Mouse (Mus musculus) neural tube, postnatal 0 days (tissue): ENCODE results near the gene B830017H08Rik. TPM values are rescaled to one million over a fixed set of nuclear protein-coding genes. Genes with fewer than 3 reads are reported as not detected.

Experiments
- polyA plus RNA-seq: library from polyadenylated mRNA; unstranded; fragments of >200 nt; fragmentation: Nextera tagmentation; extraction: Ambion mirVana; gene quantifications from 2 replicates; pipeline ENCODE4 v1.2.1, GENCODE M21; 2015

B830017H08Rik gene
- polyA plus RNA-seq = 11.1 and 13.0 TPM in 2 replicates

DNA sequence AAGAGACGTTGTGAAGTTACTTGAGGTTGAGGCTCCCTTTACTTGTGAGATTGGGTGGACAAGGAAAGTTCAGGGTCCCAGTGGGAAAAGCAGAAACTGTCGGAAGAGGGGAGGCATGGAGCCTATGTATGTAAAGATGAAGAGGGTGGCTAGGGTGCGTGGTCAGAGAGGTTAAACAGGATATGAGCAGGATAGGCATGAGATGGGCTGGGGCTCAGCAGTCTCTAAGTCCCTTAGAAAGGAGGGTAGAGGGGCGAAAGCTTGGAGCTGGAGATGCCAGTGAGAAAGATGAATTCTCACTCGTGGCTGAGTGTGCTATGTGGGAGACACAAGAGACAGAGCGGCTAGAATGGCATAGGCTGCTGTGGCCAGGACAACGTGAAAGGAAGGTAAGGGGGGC lies at the start of gene B830017H08Rik:
Gene B830017H08Rik (plus strand): TSS at position 301 of the 400 bp plus-strand sequence.

DNA sequence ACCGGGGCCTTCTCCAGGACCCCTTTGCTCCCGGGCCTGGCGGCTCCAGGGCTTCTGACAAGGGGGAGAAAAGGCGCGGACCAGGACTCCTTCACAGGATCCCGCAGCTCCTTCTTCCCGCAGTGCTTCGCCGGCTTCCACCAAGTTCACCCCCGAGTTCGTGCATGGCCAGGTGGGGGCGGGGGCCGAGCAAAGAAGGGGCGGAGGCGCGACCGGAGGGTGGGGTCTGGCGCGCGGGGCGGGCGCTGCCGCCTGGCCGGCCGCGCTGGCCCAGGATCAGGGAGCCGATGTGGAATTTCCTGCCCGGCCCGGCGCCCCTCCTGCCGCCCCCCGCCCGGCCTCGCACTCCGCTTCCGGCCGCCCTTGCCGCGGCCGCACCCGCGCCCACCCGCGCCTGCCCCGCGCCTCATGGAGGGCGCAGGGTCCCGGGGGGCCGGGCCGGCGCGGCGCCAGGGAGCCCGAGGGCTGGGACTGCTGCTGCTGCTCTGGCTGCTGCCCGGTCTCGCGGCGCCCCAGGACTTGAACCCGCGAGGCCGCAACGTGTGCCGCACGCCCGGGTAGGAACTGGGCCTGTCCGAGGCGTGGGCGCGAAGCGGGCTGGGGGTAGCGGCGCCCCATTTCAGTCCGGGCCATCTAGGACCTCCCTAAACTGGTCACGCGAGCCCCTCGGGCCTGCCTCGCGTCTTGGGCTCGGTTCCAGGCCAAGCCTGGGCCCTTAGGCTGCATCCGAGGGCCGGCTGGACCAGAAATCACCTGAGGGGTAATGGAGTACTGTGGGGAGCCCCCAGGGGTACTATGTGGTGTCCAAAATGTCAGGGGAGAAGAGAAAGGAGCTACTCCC lies 35.7 kb upstream of the B830017H08Rik start, which contains the start of gene Scarf2:
Gene Scarf2 (plus strand): TSS at position 312 of the 841 bp plus-strand sequence.

DNA sequence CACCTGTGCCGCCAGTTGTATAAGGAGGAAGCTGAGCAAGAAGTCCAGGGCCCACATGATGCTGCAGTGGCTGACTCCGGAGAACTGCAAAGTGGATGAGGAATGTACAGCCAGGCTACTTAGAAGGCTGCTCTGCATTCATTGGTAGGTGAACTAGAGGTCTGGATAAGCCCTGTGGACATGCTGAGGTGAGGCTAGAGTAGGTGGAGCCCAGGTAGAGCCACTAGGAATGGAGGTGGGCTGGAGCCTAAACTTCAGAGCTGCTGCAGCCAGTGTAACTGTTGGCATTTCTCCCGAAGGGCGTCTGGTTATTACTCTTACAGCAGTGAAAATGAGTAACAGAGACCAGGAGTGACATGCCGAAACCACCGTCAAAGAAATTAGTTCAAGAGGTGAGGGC lies 5.1 kb downstream of the B830017H08Rik start, which contains the start of gene Car15:
Gene Car15 (minus strand): TSS at position 314 of the 400 bp plus-strand sequence.

Other genes with a start within 250 kb of the B830017H08Rik start
- 55.4 and 58.7 TPM in 2 replicates for gene Slc7a4, start 249.9 kb upstream of the B830017H08Rik start, polyA plus RNA-seq
- 16.9 and 20.5 TPM in 2 replicates for gene Smpd4, start 213.8 kb upstream of the B830017H08Rik start, polyA plus RNA-seq
- gene Ccdc74a, start 186.7 kb upstream of the B830017H08Rik start, polyA plus RNA-seq = 38.1 and 38.7 TPM in 2 replicates
- gene Med15, start 100.2 kb upstream of the B830017H08Rik start, polyA plus RNA-seq = 31.0 and 35.2 TPM in 2 replicates
- 68.8 and 72.8 TPM in 2 replicates for gene Klhl22, start 73.5 kb upstream of the B830017H08Rik start, polyA plus RNA-seq
- 4.0 and 5.4 TPM in 2 replicates for gene Scarf2, start 35.8 kb upstream of the B830017H08Rik start, polyA plus RNA-seq
- 0.75 and 2.2 TPM in 2 replicates for gene Car15, start 5.2 kb downstream of the B830017H08Rik start, polyA plus RNA-seq
- gene Gm20518, start 58.5 kb downstream of the B830017H08Rik start, polyA plus RNA-seq = 0.19 and 0.38 TPM in 2 replicates
- 0.04 TPM in 1 of 2 replicates, not detected in the other for gene Tssk1, start 61.1 kb downstream of the B830017H08Rik start, polyA plus RNA-seq
- gene Dgcr2, start 65.4 kb downstream of the B830017H08Rik start, polyA plus RNA-seq = 72.6 and 84.3 TPM in 2 replicates
- not detected in 2 replicates for gene Tssk2, start 65.5 kb downstream of the B830017H08Rik start, polyA plus RNA-seq
- gene Ess2, start 78.2 kb downstream of the B830017H08Rik start, polyA plus RNA-seq = 33.1 and 35.8 TPM in 2 replicates
- gene Gsc2, start 81.9 kb downstream of the B830017H08Rik start, polyA plus RNA-seq = 0.22 TPM in 1 of 2 replicates, not detected in the other
- 174 and 195 TPM in 2 replicates for gene Slc25a1, start 95.1 kb downstream of the B830017H08Rik start, polyA plus RNA-seq
- not detected in 2 replicates for gene Vpreb2, start 147.3 kb downstream of the B830017H08Rik start, polyA plus RNA-seq
- gene Dgcr6, start 219.7 kb downstream of the B830017H08Rik start, polyA plus RNA-seq = 174 and 187 TPM in 2 replicates